Mouse (Mus musculus) brain, adult 2 months (tissue): Measurements from ENCODE around the gene Dcbld1.

Experiments used
- DNase-seq: peaks from one replicate; pipeline ENCODE4 v3.0.0; 2011; ENCODE audit warnings: low read depth, low spot score

The Dcbld1 gene

DNA sequence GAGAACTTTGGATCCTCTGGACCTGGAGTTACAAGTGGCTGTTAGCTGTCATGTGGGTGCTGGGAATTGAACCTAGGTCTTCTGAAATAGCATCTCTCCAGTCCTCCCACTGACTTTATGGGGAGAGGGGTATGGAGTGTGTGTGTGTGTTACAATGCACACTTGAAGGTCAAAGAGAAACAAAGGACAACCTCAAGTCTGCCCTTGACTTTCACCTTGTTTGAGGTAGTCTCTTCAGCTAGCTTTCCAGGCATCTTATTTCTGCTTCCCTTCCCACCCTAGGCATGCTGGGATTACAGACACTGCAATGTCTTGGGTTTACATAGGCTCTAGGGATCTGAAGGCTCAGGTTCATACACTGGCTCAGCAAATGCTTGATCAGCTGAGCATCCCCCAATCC is 68.9 kb downstream of the Dcbld1 start:
- DNase-seq: no peak

DNA sequence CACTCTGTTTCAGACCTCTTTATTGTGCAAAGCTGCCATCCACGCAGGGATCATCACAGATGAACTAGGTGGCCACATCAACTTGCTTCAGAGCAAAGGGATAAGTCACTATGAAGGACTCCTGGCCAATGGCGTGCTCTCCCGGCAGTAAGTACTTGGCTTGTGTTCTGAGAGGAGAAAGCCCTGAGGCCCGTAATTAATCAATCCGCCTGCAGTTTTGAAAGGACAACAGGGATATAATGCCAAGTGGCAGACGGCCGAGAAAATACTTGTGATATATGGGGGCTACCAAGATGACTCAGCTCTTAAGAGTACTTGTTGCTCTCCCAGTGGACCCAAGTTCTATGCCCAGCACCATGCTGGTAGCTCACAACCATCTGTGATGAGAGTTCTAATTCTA is 71.2 kb downstream of the Dcbld1 start:
- DNase-seq: no peak

DNA sequence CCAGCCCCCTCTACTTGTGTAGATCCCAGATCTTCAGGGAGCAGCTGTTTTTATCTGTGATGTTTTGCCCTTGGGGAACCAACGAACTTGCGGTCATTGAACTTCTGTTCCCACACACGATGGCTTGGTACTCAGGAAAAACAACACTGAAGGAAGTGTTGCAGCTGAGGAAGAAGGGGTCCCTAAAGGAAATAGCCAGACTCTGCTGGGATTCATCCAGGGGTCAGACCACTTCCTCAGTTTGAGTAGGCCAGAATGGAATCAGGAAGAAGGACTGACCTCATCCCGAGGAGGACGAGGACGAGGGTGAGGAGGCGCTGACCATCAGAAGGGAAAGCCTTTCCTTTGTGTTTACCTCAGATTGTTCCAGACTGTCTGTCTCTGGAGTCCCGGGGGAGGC is 75.8 kb downstream of the Dcbld1 start:
- no peak for DNase-seq

DNA sequence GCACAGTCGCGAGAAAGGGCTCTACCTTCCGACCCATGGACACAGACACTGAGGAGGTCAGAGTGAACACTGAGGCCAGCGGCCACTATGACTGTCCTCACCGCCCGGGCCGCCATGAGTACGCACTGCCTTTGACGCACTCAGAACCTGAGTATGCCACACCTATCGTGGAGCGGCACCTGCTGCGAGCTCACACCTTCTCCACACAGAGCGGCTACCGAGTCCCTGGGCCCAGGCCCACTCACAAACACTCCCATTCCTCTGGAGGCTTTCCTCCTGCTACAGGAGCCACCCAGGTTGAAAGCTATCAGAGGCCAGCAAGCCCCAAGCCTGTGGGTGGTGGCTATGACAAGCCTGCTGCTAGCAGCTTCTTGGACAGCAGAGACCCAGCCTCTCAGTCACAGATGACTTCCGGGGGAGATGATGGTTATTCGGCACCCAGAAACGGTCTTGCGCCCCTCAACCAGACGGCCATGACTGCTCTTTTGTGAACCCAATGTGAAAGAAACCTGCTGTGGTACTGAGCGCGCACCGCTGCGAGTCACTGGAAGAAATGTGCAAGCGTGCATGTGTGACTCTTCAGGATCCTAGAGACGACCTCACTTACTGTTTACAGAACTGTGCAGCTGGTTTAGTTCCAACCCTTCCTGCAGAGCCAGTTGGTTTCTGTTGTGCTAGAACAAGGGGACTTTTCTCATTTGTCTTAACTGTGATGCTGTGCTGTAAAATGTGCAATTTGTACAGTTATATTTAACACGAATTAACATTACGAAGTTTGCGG is 86.3 kb downstream of the Dcbld1 start:
- DNase-seq: no peak

DNA sequence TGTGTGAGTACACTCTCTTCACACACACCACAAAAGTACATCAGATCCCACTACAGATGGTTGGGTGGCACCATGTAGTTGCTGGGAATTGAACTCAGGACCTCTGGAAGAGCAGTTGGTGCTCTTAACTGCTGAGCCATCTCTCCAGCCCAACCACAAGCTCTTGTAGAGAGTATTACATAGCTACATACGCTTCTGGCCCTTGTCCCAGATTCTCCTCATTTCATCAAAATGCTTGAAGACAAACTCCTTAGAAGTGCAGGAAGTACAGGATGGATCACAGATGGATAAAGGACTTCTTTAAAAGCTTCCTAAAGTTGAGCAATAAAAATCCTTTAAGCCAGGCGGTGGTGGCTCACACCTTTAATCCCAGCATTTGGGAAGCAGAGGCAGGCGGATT is 88.5 kb downstream of the Dcbld1 start:
- DNase-seq: peak; percentile 25

DNA sequence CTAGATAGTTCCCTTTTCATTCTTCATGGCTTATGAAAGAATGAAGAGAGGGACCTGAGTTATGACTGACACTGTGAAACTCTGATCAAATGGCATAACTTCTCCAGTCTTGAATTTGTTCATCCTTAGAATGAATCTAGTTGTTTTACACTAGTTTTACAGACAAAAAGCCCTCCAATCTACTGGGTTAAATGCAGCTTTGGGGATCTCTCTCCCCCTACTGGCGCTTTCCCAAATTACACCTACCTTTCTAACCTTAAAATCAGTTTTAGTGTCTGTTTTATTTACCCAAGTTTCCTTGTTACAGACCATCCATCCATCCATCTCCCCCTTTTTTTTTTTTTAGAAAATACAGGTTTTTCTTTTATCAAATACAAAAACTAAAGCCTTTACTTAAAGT is 97.6 kb downstream of the Dcbld1 start:
- DNase-seq: peak; percentile 63

DNA sequence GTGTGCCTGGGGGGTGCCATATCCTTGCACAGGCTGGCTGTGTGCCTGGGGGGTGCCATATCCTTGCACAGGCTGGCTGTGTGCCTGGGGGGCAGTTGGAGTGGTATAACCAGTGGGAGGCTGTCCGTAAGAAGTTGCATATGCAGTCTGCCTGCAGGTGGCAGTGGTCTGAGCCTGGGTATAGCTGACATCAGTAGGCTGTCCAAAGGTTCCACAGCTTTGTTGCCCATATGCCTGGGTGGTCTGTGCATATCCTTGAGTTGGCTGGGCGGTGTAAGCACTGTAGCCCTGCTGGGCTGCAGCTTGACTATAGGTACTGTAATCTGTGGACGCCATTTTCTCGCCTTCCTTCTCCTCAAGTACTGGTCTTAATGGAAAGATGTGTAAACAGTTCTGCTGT is 109.9 kb downstream of the Dcbld1 start:
- DNase-seq: peak; percentile 27

DNA sequence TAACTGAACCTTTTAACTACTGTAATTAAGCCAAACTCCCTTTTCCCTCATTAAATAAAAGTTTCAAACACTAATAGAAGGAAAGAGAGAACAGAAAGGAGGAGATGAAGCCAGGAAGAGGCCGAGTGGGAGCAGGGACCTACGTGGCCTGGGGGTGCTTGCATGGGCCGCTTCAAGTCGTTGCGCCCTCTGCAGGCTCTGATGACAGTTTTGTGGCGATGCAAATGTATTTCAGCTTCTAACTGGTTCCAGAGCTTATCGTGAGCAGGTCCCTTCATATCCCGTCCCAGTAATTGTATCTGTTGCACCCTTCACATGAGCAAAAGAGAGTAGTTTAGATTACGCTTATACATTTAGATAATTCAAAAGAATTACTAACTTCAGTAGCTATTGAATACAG is 119.8 kb downstream of the Dcbld1 start:
- no peak for DNase-seq

DNA sequence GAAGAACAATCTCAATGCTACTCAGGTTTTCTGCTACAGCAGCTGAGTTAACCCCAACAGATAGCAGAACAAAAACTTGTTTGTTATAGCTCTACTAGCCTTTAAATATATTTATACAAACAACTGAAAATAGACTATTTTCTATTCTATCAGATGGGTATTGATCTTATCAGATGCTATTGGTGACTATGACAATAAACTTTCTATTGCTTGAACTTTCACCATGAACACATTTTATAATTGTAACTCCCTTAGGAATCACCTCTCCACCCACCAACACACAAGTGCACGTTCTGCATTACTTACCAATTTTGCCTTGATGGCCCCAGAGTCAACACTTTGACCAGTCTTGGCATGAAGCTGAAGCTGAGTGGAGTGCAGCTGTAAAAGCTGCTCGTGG is 125.0 kb downstream of the Dcbld1 start, which contains the start of gene Gm26741:
Gene Gm26741, plus strand, starts transcription at position 301 of the 400 bp plus-strand sequence.
- no peak for DNase-seq

DNA sequence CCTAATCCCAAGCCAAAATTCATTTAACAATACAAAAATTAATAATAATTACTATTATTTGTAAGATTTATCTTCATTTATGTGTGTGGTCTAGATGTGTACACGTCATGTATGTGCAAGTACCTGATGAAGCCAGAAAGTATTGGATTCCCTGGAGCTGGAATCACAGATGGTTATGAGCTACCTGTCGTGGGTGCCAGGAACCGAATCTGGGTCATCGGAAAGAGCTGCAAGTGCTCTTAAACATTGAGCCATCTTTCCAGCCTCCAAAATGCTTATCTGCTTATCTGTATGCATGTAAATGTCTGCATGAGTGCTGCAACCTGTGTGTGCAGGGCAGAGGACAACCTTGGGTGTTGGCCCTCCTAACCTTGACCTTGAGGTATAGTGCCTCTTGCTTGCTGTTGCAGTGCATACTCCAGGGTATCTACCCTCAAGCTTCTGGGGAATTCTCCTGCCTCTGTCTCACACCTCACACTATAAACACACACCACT is 126.9 kb downstream of the Dcbld1 start:
- DNase-seq: peak; percentile 84

DNA sequence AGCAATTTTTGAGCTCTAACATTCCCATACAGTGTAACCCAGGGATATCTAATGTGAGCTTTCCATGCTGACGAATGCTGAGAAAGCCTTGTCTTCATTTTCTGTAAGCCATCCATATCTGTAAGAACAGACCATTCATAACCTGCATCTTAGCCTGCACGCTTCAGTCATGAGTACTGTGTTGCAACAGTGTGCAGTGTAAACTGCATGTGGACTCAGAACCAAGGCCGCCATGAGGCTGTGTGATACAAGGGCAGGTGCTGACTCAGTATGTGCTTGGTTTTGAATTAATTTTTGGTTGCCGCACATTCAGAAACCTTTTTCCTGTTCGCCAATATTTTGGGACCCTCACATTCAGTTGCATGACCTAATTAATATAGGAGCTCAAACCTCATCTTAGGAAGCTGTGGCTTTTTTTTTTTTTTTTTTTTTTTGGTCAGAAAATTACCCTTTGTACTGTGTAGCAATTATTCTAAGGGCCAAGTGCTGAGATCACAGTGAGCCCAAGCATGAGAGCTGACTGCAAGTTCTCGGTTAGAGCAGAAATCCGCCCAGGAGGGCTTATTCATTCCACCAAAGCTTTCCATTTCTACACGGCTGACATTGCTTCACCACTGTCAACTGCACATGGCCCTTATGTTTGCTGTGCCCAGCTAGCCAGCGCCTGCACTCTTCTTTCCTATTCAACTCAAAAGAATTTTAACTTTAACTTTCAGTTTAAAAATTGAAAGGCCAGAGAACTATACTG is 127.6 kb downstream of the Dcbld1 start:
- no peak for DNase-seq

DNA sequence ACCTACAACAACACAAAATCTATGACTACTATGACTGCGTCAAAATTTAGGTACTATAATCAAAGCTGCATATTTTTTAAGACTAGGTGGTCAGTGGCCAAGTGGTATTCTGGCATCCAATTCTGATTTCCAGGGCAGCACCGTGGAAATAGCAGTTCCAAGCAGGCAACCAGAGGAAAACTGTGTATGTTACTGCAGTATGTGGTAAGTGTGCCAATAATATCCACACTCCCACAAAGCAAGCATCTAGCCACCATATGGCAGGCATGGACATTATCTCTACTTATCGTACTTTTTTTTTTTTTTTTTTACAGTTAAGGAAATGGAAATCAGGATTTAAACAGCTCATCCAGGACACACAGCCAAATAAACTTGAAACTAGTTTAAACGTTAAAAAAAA is 135.0 kb downstream of the Dcbld1 start:
- peak; percentile 85 for DNase-seq
